Mouse (Mus musculus) kidney, postnatal 0 days (tissue): ENCODE data around the gene Prcc. TPM values are rescaled to one million over a fixed set of nuclear protein-coding genes. Genes with fewer than 3 reads are reported as not detected.
A peak's percentile ranks its signal among the peaks of the same experiment; 100 is the strongest.
"Not testable (repeated sequence)": the region's sequence is repeated elsewhere in the genome, so short reads cannot be mapped to it uniquely, and the experiment has no call there.

Experiments
- ATAC-seq: fragments of 200-750 bp; cut with Nextera tagmentation; replicated peaks from 2 replicates; pipeline ENCODE4 v1.8.0; 2017; ENCODE audit warnings: low read depth, moderate number of reproducible peaks, moderate TSS enrichment, moderate library complexity; ENCODE audit not compliant: low FRiP score
- DNase-seq: peaks from one replicate; pipeline ENCODE4 v3.0.0-alpha.2; 2016; ENCODE audit warnings: low spot score
- H3K27ac ChIP-seq: fragments of 300-500 bp; sonication (generic); 2 replicates; pipeline ENCODE4 v1.5.1; 2014; ENCODE audit warnings: mild to moderate bottlenecking
- H3K27me3 ChIP-seq: fragments of 300-500 bp; sonication (generic); 2 replicates; pipeline ENCODE4 v1.6.1; 2014; ENCODE audit warnings: low read length, mixed read lengths; ENCODE audit not compliant: insufficient read depth
- H3K36me3 ChIP-seq: fragments of 300-500 bp; sonication (generic); 2 replicates; pipeline ENCODE4 v1.6.1; 2014; ENCODE audit warnings: low read length, mixed read lengths; ENCODE audit not compliant: insufficient read depth
- H3K4me1 ChIP-seq: fragments of 300-500 bp; sonication (generic); replicated peaks from 2 replicates; pipeline ENCODE4 v1.6.1; 2014; ENCODE audit warnings: antibody characterized with exemption, low read length, mixed read lengths; ENCODE audit not compliant: insufficient read depth
- H3K4me2 ChIP-seq: fragments of 300-500 bp; sonication (generic); 2 replicates; pipeline ENCODE4 v1.6.1; 2014; ENCODE audit warnings: mild to moderate bottlenecking, low read length, moderate library complexity, mixed read lengths
- H3K4me3 ChIP-seq: fragments of 300-500 bp; sonication (generic); replicated peaks from 2 replicates; pipeline ENCODE4 v1.5.1; 2014; ENCODE audit warnings: low read depth, low read length
- H3K9ac ChIP-seq: fragments of 300-500 bp; sonication (generic); 2 replicates; pipeline ENCODE4 v1.6.1; 2014; ENCODE audit warnings: low read depth, low read length
- H3K9me3 ChIP-seq: fragments of 300-500 bp; sonication (generic); replicated peaks from 2 replicates; pipeline ENCODE4 v1.6.1; 2016; ENCODE audit warnings: low read length, inconsistent platforms, mixed read lengths
- CTCF ChIP-seq: IDR thresholded peaks from 2 replicates; pipeline ENCODE4 v1.5.1; 2016; ENCODE audit warnings: antibody characterized with exemption, low read depth, mild to moderate bottlenecking, moderate library complexity
- WGBS: fragments of 180-500 bp; shearing (Covaris S2); extraction: QIAGEN DNeasy Blood & Tissue Kit; methylation state at CpG from one replicate; pipeline ENCODE4 v1.1.7; 2014; 5-methylcytosine and 5-hydroxymethylcytosine counted together
- polyA plus RNA-seq: library from polyadenylated mRNA; unstranded; fragments of >200 nt; fragmentation: Nextera tagmentation; extraction: Ambion mirVana; gene quantifications from 2 replicates; pipeline ENCODE4 v1.2.1, GENCODE M21; 2015

The Prcc gene
- polyA plus RNA-seq, 1 experiment from 2014 or later = 15.1 TPM

DNA sequence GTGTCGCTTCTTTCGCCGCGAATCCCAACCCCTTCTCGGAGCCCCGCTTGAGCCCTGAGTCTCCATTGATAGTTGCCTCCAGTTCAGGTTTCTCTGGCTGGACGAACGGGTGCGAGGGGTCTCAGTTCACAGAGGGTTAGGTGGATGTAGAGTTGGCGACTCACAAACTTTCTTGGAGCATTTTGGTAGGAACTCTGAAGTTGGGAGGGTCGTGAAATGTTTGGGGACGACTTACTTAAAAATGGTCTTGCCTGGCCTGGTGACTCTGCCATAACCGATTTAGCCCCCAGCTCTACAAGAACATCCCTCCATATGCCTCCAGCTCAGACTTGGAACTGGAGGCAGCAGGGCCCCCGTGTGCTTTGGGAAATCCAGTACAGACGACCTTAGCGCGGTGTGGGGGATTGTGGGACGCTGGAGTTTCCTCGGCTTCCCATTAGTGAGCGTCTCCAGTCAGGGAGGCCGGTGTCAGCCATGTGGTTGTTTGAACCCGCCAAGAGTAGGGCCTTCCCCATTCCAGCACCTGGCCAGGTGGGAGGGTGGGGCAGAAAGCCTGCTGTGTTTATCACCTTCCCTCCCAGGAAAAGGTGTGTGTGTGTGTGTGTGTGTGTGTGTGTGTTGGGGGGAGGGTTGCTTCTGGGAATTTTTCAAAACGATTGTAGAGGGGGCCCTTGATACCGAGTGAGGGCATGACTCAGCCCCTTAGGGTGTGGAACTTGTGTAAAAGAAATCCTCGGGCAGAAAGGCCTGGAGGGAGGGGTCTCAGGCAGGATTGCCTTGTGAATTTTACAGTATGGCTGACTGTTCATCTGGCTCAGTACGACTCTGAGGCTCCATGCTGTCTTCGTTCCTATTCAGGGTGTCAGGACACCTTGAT, 21.8 kb upstream of the Prcc start:
- Histone ChIP-seq H3K9ac (peak overlapping the region; percentile 89), H3K4me1 (peaks cover 34% of the 10 kb centered on the region), H3K36me3 (no peaks in the 10 kb centered on the region), H3K4me2 (peak overlapping the region; percentile 59), H3K27ac (peak overlapping the region; percentile 96), H3K27me3 (no peaks in the 10 kb centered on the region), H3K9me3 (no peaks in the 10 kb centered on the region), H3K4me3 (peak overlapping the region; percentile 83)
- DNase-seq = peak; percentile 58
- WGBS = under 1% methylated on average over 27 of the region's 27 CpGs
- no peak for TF ChIP-seq CTCF
- no peak for ATAC-seq

DNA sequence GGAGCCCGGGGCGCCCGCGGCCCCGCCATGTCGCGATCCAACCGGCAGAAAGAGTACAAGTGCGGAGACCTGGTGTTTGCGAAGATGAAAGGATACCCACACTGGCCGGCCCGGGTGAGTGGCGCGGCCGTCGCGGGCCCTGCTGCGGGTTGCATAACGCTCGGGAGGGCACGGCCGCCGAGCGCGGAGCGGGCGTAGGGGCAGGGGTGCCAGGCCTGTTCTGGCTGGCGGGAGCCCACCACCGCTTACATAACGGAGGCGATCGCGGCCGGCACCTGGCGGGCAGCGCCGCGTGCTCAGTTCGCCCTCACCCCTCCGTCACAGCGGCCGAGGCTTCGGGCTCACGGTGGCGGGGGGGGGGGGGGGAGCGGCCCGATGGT, 21.2 kb upstream of the Prcc start:
- Histone ChIP-seq H3K4me2 (peak overlapping the region; percentile 59), H3K4me1 (peaks cover 34% of the 10 kb centered on the region), H3K9me3 (no peaks in the 10 kb centered on the region), H3K27me3 (no peaks in the 10 kb centered on the region), H3K27ac (peak overlapping the region; percentile 96), H3K36me3 (no peaks in the 10 kb centered on the region), H3K9ac (peak overlapping the region; percentile 89), H3K4me3 (peak overlapping the region; percentile 83)
- TF ChIP-seq CTCF = no peak
- peak; percentile 45 for DNase-seq
- ATAC-seq = peak; percentile 10; the same call in 1 of the 2 replicates
- WGBS = 0% methylated on average over 32 of the region's 47 CpGs

GRCm38 (mm10) chr3:87905880-87906485, 20.6 kb upstream of the Prcc start, which contains the start of gene Hdgf:
Hdgf (plus strand) TSS chr3:87906321.
- peak; percentile 61 for TF ChIP-seq CTCF
- peaks cover 30% of the 10 kb centered on the region for H3K4me1 ChIP-seq
- ATAC-seq (peak; percentile 95), DNase-seq (peak; percentile 97)
- H3K9ac ChIP-seq = peak within 1 kb of the TSS; percentile 89
- H3K4me2 ChIP-seq = peak within 1 kb of the TSS; percentile 59
- no peaks in the 10 kb centered on the region for H3K9me3 ChIP-seq
- peak within 1 kb of the TSS; percentile 96 for H3K27ac ChIP-seq
- no peaks in the 10 kb centered on the region for H3K27me3 ChIP-seq
- 1% methylated on average over 50 of the region's 57 CpGs for WGBS
- peak within 1 kb of the TSS; percentile 83 for H3K4me3 ChIP-seq
- H3K36me3 ChIP-seq = no peaks in the 10 kb centered on the region

DNA sequence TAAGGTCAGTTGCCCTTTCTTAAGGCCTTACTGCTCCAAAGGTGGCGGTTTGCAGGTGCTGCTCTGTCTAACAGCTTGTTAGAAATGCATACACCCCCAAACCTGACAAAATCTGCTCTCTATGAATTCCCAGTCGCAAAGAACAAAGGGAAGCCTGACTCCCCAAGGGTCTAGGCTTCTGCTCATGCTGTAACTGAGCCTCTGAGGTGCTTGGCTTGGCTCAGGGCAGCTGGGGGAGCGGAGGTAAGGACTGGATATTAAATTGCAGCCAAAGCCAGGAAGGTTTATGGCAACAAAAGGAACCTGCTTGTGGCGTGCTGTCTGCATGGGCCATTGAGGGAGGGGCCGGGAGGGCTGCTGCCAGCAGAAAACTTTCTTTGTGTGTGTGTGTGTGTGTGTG, 18.4 kb upstream of the Prcc start:
- H3K36me3 ChIP-seq = no peaks in the 10 kb centered on the region
- no peak overlapping the region for H3K4me3 ChIP-seq
- DNase-seq = peak; percentile 68
- H3K27ac ChIP-seq = no peak overlapping the region
- no peak for ATAC-seq
- WGBS = 32% methylated on average over 5 of the region's 5 CpGs
- H3K9me3 ChIP-seq = no peaks in the 10 kb centered on the region
- no peak overlapping the region for H3K9ac ChIP-seq
- peaks cover 14% of the 10 kb centered on the region for H3K4me1 ChIP-seq
- no peaks in the 10 kb centered on the region for H3K27me3 ChIP-seq
- H3K4me2 ChIP-seq = no peak overlapping the region
- no peak for TF ChIP-seq CTCF

DNA sequence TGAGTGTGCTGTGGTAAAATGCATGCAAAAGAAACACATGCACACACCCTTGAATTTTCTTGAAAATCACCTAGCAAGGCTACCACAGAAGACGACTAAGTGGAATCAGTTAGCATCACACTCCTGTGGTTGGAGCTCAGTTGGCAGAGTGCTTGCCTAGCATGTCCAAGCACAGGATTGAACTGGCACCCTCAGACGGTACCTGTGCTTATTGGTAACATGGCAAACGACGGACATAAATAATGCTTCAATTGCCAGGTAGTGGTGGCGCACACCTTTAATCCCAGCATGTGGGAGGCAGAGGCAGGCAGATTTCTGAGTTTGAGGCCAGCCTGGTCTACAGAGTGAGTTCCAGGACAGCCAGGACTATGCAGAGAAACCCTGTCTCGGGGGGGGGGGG, 16.6 kb upstream of the Prcc start:
- not testable (repeated sequence) for ATAC-seq, H3K36me3 ChIP-seq, H3K4me2 ChIP-seq

GRCm38 (mm10) chr3:87901036-87901624, 15.7 kb upstream of the Prcc start:
- WGBS = 32% methylated on average over 1 of the region's 1 CpGs
- no peaks in the 10 kb centered on the region for H3K27me3 ChIP-seq
- DNase-seq = no peak
- no peak overlapping the region for H3K9ac ChIP-seq
- no peak for TF ChIP-seq CTCF
- no peak overlapping the region for H3K27ac ChIP-seq
- no peak overlapping the region for H3K4me3 ChIP-seq
- ATAC-seq = no peak
- H3K36me3 ChIP-seq = no peaks in the 10 kb centered on the region
- H3K4me1 ChIP-seq = no peaks in the 10 kb centered on the region
- no peaks in the 10 kb centered on the region for H3K9me3 ChIP-seq
- H3K4me2 ChIP-seq = no peak overlapping the region

More for the DNA sequence above, 16.6 kb upstream of the Prcc start:
- not testable (repeated sequence) for DNase-seq, H3K4me1 ChIP-seq, H3K9ac ChIP-seq, H3K27me3 ChIP-seq, H3K4me3 ChIP-seq, H3K9me3 ChIP-seq, H3K27ac ChIP-seq
- WGBS = 81% methylated on average over 6 of the region's 6 CpGs
